Mouse (Mus musculus) G1E (cell line): ENCODE data around the gene Abca2. TPM values are rescaled to one million over a fixed set of nuclear protein-coding genes. Genes with fewer than 3 reads are reported as not detected.

Experiments used
- ATAC-seq: 2 replicates; pipeline ENCODE4 v1.8.0; 2016; ENCODE audit warnings: mild to moderate bottlenecking; ENCODE audit not compliant: insufficient number of reproducible peaks, poor library complexity, low FRiP score, severe bottlenecking; ENCODE audit errors: extremely low read depth
- DNase-seq: peaks from one replicate; pipeline ENCODE4 v3.0.0; 2012; ENCODE audit warnings: low spot score
- H3K27me3 ChIP-seq: 2 replicates; pipeline ENCODE4 v1.6.1; 2012; ENCODE audit warnings: mild to moderate bottlenecking, low read length, inconsistent platforms; ENCODE audit not compliant: insufficient read depth
- H3K36me3 ChIP-seq: replicated peaks from 2 replicates; pipeline ENCODE3; 2012; ENCODE audit warnings: mild to moderate bottlenecking, inconsistent platforms
- H3K4me1 ChIP-seq: 2 replicates; pipeline ENCODE4 v1.6.1; 2012; ENCODE audit warnings: low read depth, low read length, inconsistent platforms, mixed read lengths; ENCODE audit not compliant: insufficient read depth
- H3K4me3 ChIP-seq: 2 replicates; pipeline ENCODE4 v1.5.1; 2012; ENCODE audit warnings: low read depth, mild to moderate bottlenecking, inconsistent platforms, low read length, moderate library complexity, mixed read lengths
- H3K9me3 ChIP-seq: replicated peaks from 2 replicates; pipeline ENCODE4 v1.6.1; 2012; ENCODE audit warnings: inconsistent platforms
- CTCF ChIP-seq: IDR thresholded peaks from 2 replicates; pipeline ENCODE4 v1.5.1; 2012; ENCODE audit warnings: low read depth, low read length, inconsistent platforms, mixed read lengths
- GATA1 ChIP-seq: IDR thresholded peaks from 2 replicates; pipeline ENCODE4 v1.6.1; 2012; ENCODE audit warnings: borderline replicate concordance, low read length, inconsistent platforms, mixed read lengths
- GATA2 ChIP-seq: IDR thresholded peaks from 2 replicates; pipeline ENCODE4 v1.6.1; 2012; ENCODE audit warnings: low read depth, low read length, inconsistent platforms, borderline replicate concordance
- POLR2AphosphoS5 ChIP-seq: IDR thresholded peaks from 2 replicates; pipeline ENCODE4 v1.6.1; 2012; ENCODE audit warnings: low read depth, low read length, inconsistent platforms; ENCODE audit not compliant: insufficient replicate concordance
- TAL1 ChIP-seq: conservative IDR thresholded peaks from 2 replicates; pipeline ENCODE4 v1.6.1; 2012; ENCODE audit warnings: low read depth, low read length, inconsistent platforms, mixed read lengths
- polyA plus RNA-seq: library from polyadenylated mRNA; stranded (reverse); fragments of >175 nt; gene quantifications from 2 replicates; pipeline ENCODE4 v1.2.3, GENCODE M21; 2012
- total RNA-seq, 2 experiments: library from RNA; stranded (forward) in 1 of 2; stranded (reverse) in 1 of 2; fragments of 200-1000 nt in 1 of 2; fragments of >200 nt in 1 of 2; fragmentation: Nextera tagmentation in 1 of 2; gene quantifications; 2 replicates each; pipeline ENCODE4 v1.2.3; 2014 to 2017

Abca2 gene
- total and polyA plus RNA-seq, 3 experiments: 2.8 to 18.6 (median 6.0) TPM

- DNase-seq (peak; percentile 16), ATAC-seq (no peak)
- H3K4me1 ChIP-seq: peaks cover 35% of the 10 kb centered on the region
- no peaks in the 10 kb centered on the region for H3K9me3 ChIP-seq
- TF ChIP-seq GATA2: no peak
- TF ChIP-seq CTCF: no peak
- no peak for TF ChIP-seq GATA1
- no peak for TF ChIP-seq POLR2AphosphoS5
- TF ChIP-seq TAL1: no peak
- H3K36me3 ChIP-seq: peaks cover 29% of the 10 kb centered on the region
- peaks cover 18% of the 10 kb centered on the region for H3K27me3 ChIP-seq
- no peak overlapping the region for H3K4me3 ChIP-seq
These were observed 30.4 kb downstream of the Abca2 start for GRCm38 (mm10) chr2:25458911-25459310.

- Histone ChIP-seq H3K4me1 (peaks cover 40% of the 10 kb centered on the region), H3K4me3 (peak overlapping the region; percentile 82), H3K36me3 (peaks cover 29% of the 10 kb centered on the region), H3K9me3 (no peaks in the 10 kb centered on the region), H3K27me3 (peaks cover 16% of the 10 kb centered on the region)
- ATAC-seq: no peak
- no peak for DNase-seq
- TF ChIP-seq CTCF (no peak), POLR2AphosphoS5 (no peak), GATA1 (no peak), GATA2 (no peak), TAL1 (no peak)
These were observed 31.6 kb downstream of the Abca2 start for GRCm38 (mm10) chr2:25460135-25460534.

DNA sequence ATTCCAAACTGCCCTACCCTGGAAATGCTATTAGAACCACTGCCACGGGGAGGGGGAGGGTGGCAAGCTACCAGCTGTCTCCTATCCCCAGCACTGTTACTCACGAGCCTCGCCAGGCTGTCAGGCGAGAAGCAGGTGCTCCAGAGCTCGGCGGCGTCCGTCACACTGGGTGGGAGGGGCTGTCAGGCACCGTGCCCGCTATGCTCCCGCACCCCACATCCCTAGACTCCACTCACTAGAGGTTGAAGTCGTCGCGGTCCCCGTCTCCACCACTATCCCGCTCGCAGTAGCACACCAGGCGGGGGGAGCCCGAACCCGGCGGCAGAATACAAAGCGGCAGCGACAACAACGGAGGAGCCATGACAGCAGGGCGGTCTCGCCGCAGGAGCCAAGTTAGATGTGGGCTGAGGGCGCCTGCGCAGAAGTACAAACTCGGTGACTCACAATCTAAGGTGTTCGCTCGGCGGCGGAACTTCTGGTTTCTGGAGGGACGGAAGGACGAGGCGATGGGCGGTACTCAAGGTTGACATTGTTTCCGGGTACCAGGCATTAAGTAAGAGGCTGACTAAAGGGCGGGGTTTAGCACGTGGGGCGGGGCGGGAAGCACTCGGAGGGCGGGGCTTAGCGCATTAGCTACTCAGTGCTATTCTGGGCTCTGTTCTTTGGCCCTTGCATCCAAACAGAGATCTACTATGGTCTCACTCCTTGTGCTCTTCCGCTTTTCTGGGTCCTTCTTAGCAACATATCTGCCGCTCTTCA is 32.2 kb downstream of the Abca2 start, which contains the start of gene Paxx:
Paxx (minus strand) TSS at position 544 of the 759 bp plus-strand sequence.
- ATAC-seq: peak; percentile 95
- Histone ChIP-seq H3K4me1 (peaks cover 45% of the 10 kb centered on the region), H3K4me3 (peak within 1 kb of the TSS; percentile 82), H3K9me3 (no peaks in the 10 kb centered on the region), H3K27me3 (peaks cover 14% of the 10 kb centered on the region), H3K36me3 (peaks cover 29% of the 10 kb centered on the region)
- TF ChIP-seq CTCF: no peak
- TF ChIP-seq TAL1: no peak
- no peak for TF ChIP-seq GATA1
- no peak for TF ChIP-seq POLR2AphosphoS5
- no peak for TF ChIP-seq GATA2
- peak; percentile 92 for DNase-seq

DNA sequence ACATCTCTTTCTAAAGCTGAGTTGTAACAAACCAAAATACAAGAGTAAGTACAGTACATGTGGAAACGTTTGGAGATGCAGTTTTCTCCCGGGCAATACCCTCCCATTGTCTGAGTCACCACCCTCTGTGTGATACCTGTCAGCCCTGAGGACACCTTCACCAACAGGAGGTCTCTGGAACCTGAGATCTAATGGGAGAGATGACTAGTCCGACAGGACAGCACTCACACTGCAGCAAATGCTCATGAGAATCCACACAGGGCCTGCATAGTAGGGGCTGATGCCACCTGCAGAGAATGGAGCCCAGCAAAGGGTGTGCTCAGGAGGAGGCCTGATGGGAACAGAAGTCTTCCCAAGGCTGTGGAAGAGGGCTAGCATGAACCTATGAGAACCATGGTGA is 32.9 kb downstream of the Abca2 start:
- Histone ChIP-seq H3K4me1 (peaks cover 50% of the 10 kb centered on the region), H3K27me3 (peaks cover 9% of the 10 kb centered on the region; the same call in 1 of the 2 replicates), H3K36me3 (peaks cover 29% of the 10 kb centered on the region), H3K4me3 (peak overlapping the region; percentile 82; the same call in 1 of the 2 replicates), H3K9me3 (no peaks in the 10 kb centered on the region)
- ATAC-seq (no peak), DNase-seq (no peak)
- TF ChIP-seq TAL1 (no peak), GATA2 (no peak), GATA1 (no peak), POLR2AphosphoS5 (no peak), CTCF (no peak)

DNA sequence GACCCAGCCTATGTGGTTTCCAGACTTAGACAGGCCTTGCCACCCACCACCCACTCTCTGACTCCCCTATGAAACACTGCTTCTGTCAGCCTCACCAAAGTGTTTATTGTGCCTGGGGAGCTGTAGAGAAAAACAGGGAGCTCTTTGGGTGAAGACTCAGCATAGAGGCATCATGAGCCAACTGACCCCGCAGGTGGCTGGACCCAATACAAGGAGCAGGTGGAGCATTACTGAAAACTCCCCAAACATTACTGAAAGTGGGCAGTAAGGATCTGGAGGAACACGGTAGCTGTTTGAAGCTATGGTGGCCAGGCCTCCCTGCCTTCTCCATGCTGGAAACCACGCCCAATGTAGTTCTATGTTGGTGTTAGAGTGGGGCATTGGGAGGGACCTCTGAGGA is 35.1 kb downstream of the Abca2 start:
- no peak overlapping the region for H3K4me3 ChIP-seq

GRCm38 (mm10) chr2:25465256-25465655 is 36.8 kb downstream of the Abca2 start:
- H3K4me3 ChIP-seq: no peak overlapping the region; the same call in 1 of the 2 replicates
- peaks cover 31% of the 10 kb centered on the region for H3K27me3 ChIP-seq
- TF ChIP-seq TAL1 (no peak), CTCF (no peak), GATA1 (no peak), POLR2AphosphoS5 (no peak), GATA2 (no peak)
- no peaks in the 10 kb centered on the region for H3K9me3 ChIP-seq
- H3K36me3 ChIP-seq: no peaks in the 10 kb centered on the region
- peaks cover 31% of the 10 kb centered on the region for H3K4me1 ChIP-seq
- ATAC-seq: no peak
- no peak for DNase-seq

More for the DNA sequence above, 35.1 kb downstream of the Abca2 start:
- Histone ChIP-seq H3K27me3 (peaks cover 15% of the 10 kb centered on the region), H3K9me3 (no peaks in the 10 kb centered on the region), H3K36me3 (peaks cover 14% of the 10 kb centered on the region), H3K4me1 (peaks cover 45% of the 10 kb centered on the region)
- ATAC-seq: no peak
- TF ChIP-seq GATA2 (no peak), GATA1 (no peak), POLR2AphosphoS5 (no peak), CTCF (no peak), TAL1 (no peak)
- no peak for DNase-seq
